Comparison of ENCODE assay signal across 26 mouse cellular contexts in the genomic region with DNA sequence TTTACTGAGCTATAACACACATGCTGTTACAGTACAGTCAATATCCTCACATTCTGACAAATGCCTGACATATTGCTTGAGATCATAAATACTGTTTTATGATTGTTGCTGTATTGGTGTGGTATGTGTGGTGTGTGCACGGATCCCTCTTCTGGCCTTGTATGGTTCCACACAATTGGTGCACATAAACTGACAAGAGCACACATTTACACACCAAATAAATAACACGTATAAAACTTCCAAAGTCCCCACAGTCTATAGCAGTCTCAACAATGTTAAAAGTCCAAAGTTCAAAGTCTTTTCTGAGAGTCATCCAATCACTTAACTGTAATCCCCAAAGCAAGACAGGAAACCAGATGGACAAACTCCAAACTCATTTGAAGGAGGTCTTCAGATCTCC. TPM values are rescaled to one million over a fixed set of nuclear protein-coding genes. Genes with fewer than 3 reads are reported as not detected.
DNase-seq lines count a peak whose midpoint lies in the region; ATAC-seq and TF ChIP-seq lines count a peak whose summit lies in the region.
"Had no signal": no experiment of that assay in that cellular context is flagged by ENCODE, and none has a peak within 500 bp of the region (broad histone marks: within the 10 kb centered on the region; RNA-seq: fewer than 3 reads in every experiment).

No protein-coding gene starts in this region.

- no peak for TF ChIP-seq CTCF in small intestine, adult 2 months (IDR thresholded peaks at IDR 0.05; ENCODE audit: extremely low read depth, insufficient read length, insufficient replicate concordance, low read depth, low read length)

- H3K36me3 ChIP-seq in kidney, embryonic 16.5 days (ENCODE audit: insufficient read depth, low read length) = no peaks in the 10 kb centered on the region
- no peaks in the 10 kb centered on the region for H3K36me3 ChIP-seq in intestine, embryonic 15.5 days
- no peaks in the 10 kb centered on the region for H3K36me3 ChIP-seq in intestine, embryonic 16.5 days (ENCODE audit: control insufficient read depth, insufficient read depth, low read length)
- no peaks in the 10 kb centered on the region for H3K36me3 ChIP-seq in small intestine, adult 2 months (ENCODE audit: control insufficient read depth, insufficient read depth, low read length)
- H3K36me3 ChIP-seq: embryonic facial prominence, embryonic 15.5 days had no signal

- no peak for ATAC-seq in kidney, embryonic 16.5 days (ENCODE audit: low FRiP score, low TSS enrichment)
- ATAC-seq in intestine, embryonic 15.5 days = peak; percentile 42; the same call in 1 of the 2 replicates
- peak; percentile 50; the same call in 1 of the 2 replicates for ATAC-seq in intestine, embryonic 16.5 days
- ATAC-seq: forebrain, embryonic 14.5 days had no signal

- no peak overlapping the region for H3K4me2 ChIP-seq in kidney, embryonic 16.5 days (replicated peaks; ENCODE audit: low read depth, low read length)
- H3K4me2 ChIP-seq in intestine, embryonic 15.5 days (replicated peaks) = no peak overlapping the region
- H3K4me2 ChIP-seq in intestine, embryonic 16.5 days (ENCODE audit: low read depth, low read length) = no peak overlapping the region
- H3K4me2 ChIP-seq: embryonic facial prominence, embryonic 13.5 days; embryonic facial prominence, embryonic 15.5 days; forebrain, embryonic 12.5 days had no signal

- H3K4me3 ChIP-seq in kidney, embryonic 16.5 days (ENCODE audit: low read length) = no peak overlapping the region
- no peak overlapping the region for H3K4me3 ChIP-seq in intestine, embryonic 15.5 days (replicated peaks)
- no peak overlapping the region for H3K4me3 ChIP-seq in intestine, embryonic 16.5 days (ENCODE audit: low read length)
- no peak overlapping the region for H3K4me3 ChIP-seq in small intestine, adult 2 months (ENCODE audit: low read depth, low read length)
- H3K4me3 ChIP-seq: embryonic facial prominence, embryonic 13.5 days; embryonic facial prominence, embryonic 15.5 days; erythroblast, embryonic 14.5 days; forebrain, embryonic 10.5 days; forebrain, embryonic 12.5 days had no signal

- H3K9me3 ChIP-seq in kidney, embryonic 16.5 days (ENCODE audit: low read length) = no peaks in the 10 kb centered on the region
- no peaks in the 10 kb centered on the region for H3K9me3 ChIP-seq in intestine, embryonic 15.5 days
- H3K9me3 ChIP-seq in intestine, embryonic 16.5 days (ENCODE audit: control insufficient read depth, low read length) = no peaks in the 10 kb centered on the region
- H3K9me3 ChIP-seq: embryonic facial prominence, embryonic 13.5 days; embryonic facial prominence, embryonic 15.5 days; forebrain, embryonic 10.5 days; forebrain, embryonic 12.5 days had no signal

- no peak overlapping the region for H3K9ac ChIP-seq in kidney, embryonic 16.5 days (replicated peaks; ENCODE audit: low read length)
- no peak overlapping the region for H3K9ac ChIP-seq in intestine, embryonic 15.5 days
- no peak overlapping the region for H3K9ac ChIP-seq in intestine, embryonic 16.5 days (ENCODE audit: low read depth, low read length)
- H3K9ac ChIP-seq: embryonic facial prominence, embryonic 13.5 days; embryonic facial prominence, embryonic 15.5 days; forebrain, embryonic 12.5 days had no signal

- WGBS in kidney, embryonic 16.5 days = 67% methylated on average over 2 of the region's 2 CpGs
- WGBS in intestine, embryonic 15.5 days = 70% methylated on average over 2 of the region's 2 CpGs
- WGBS in intestine, embryonic 16.5 days = 68% methylated on average over 2 of the region's 2 CpGs
- WGBS in small intestine, adult 2 months = 38% methylated on average over 2 of the region's 2 CpGs

- no peak for DNase-seq in kidney, postnatal 4 days
- no peak for DNase-seq in gastrocnemius, postnatal 25 days
- no peak for DNase-seq in lung, postnatal 36 days
- DNase-seq: adrenal gland, adult 2 months; adrenal gland, postnatal 10 days; adrenal gland, postnatal 25 days; cerebellum, adult 11 months; cerebellum, adult 18-20 months; cerebellum, adult 8-10 months; cerebellum, adult 9-11 months; cerebellum, postnatal 14 days; cerebellum, postnatal 36 days; embryo, embryonic 11 days had no signal

- no peak for TF ChIP-seq POLR2A in small intestine, adult 2 months (IDR thresholded peaks at IDR 0.05; ENCODE audit: low read depth, low read length)

- H3K4me1 ChIP-seq in kidney, embryonic 16.5 days (ENCODE audit: insufficient read depth, low read length) = peaks cover 24% of the 10 kb centered on the region
- H3K4me1 ChIP-seq in intestine, embryonic 15.5 days (replicated peaks) = peaks cover 13% of the 10 kb centered on the region
- peaks cover 20% of the 10 kb centered on the region; the same call in 1 of the 2 replicates for H3K4me1 ChIP-seq in intestine, embryonic 16.5 days (ENCODE audit: control insufficient read depth, insufficient read depth, low read length)
- peaks cover 42% of the 10 kb centered on the region for H3K4me1 ChIP-seq in small intestine, adult 2 months (ENCODE audit: control insufficient read depth, insufficient read depth, insufficient read length, low read length)

- H3K27ac ChIP-seq in kidney, embryonic 16.5 days (ENCODE audit: low read length) = 0 out of 2 replicates have a peak overlapping the region, but pooled peaks have one; percentile 38
- H3K27ac ChIP-seq in intestine, embryonic 15.5 days = no peak overlapping the region
- H3K27ac ChIP-seq in intestine, embryonic 16.5 days (ENCODE audit: low read length) = no peak overlapping the region
- peak overlapping the region; percentile 72 for H3K27ac ChIP-seq in small intestine, adult 2 months (ENCODE audit: insufficient read depth, low read depth, low read length)
- H3K27ac ChIP-seq: embryonic facial prominence, embryonic 13.5 days; embryonic facial prominence, embryonic 15.5 days; forebrain, embryonic 10.5 days; forebrain, embryonic 12.5 days had no signal

- no peaks in the 10 kb centered on the region for H3K27me3 ChIP-seq in kidney, embryonic 16.5 days (ENCODE audit: insufficient read depth, low read length)
- no peaks in the 10 kb centered on the region for H3K27me3 ChIP-seq in intestine, embryonic 15.5 days (replicated peaks)
- H3K27me3 ChIP-seq in intestine, embryonic 16.5 days (replicated peaks; ENCODE audit: control insufficient read depth, insufficient read depth, low read length) = no peaks in the 10 kb centered on the region
- H3K27me3 ChIP-seq in small intestine, adult 2 months (ENCODE audit: control insufficient read depth, insufficient read depth, low read length) = no peaks in the 10 kb centered on the region
- H3K27me3 ChIP-seq: embryonic facial prominence, embryonic 13.5 days; embryonic facial prominence, embryonic 15.5 days; forebrain, embryonic 12.5 days had no signal

RNA-seq across cellular contexts. Expression of gene Rcan1, which starts 53.4 kb away (rescaled TPM):
- 33.4 and 33.9 TPM in 2 replicates for polyA plus RNA-seq in kidney, embryonic 16.5 days (2015; fragmentation: Nextera tagmentation; extraction: Ambion mirVana)
- 23.5 and 24.0 TPM in 2 replicates for polyA plus RNA-seq in intestine, embryonic 15.5 days (2015; fragmentation: Nextera tagmentation; extraction: Ambion mirVana)
- 23.6 and 28.1 TPM in 2 replicates for polyA plus RNA-seq in intestine, embryonic 16.5 days (2015; fragmentation: Nextera tagmentation; extraction: Ambion mirVana)
- 7.3 and 9.7 TPM in 2 replicates for polyA plus RNA-seq in small intestine, adult 2 months (2012; rRNA removed)
- total RNA-seq in gastrocnemius, postnatal 25 days (2021) = 100 to 1,000 TPM in 1 of 2 experiments, 10 to 100 TPM in 1; 55.0 to 133 TPM

RNA-seq across cellular contexts. Expression of gene Kcne1, which starts 58.0 kb away (rescaled TPM):
- polyA plus RNA-seq in kidney, embryonic 16.5 days (2015; fragmentation: Nextera tagmentation; extraction: Ambion mirVana) = 2.8 and 3.7 TPM in 2 replicates
- polyA plus RNA-seq in intestine, embryonic 15.5 days (2015; fragmentation: Nextera tagmentation; extraction: Ambion mirVana) = 0.25 TPM in 1 of 2 replicates, not detected in the other
- polyA plus RNA-seq in intestine, embryonic 16.5 days (2015; fragmentation: Nextera tagmentation; extraction: Ambion mirVana) = not detected in 2 replicates
- polyA plus RNA-seq in small intestine, adult 2 months (2012; rRNA removed) = not detected in 2 replicates
- not detected for total RNA-seq in gastrocnemius, postnatal 25 days (2021)
- total RNA-seq: adrenal gland, postnatal 10 days; adrenal gland, postnatal 25 days; common myeloid progenitor, adult 5-6 weeks; ES-E14; MEL had no signal
- polyA plus RNA-seq: adrenal gland, adult 2 months; erythroblast, embryonic 14.5 days had no signal

Comparison
In these comparisons a context has a peak if more than half of its experiments do, and no peak if none do; other contexts are left out.
1. H3K27ac ChIP-seq: peak in kidney, embryonic 16.5 days (single experiment) and small intestine, adult 2 months (single experiment); none in intestine, embryonic 15.5 days (single experiment) and intestine, embryonic 16.5 days (single experiment).